Mouse (Mus musculus) liver, adult 10 weeks (tissue): ENCODE results near the gene Olfr1477. TPM values are rescaled to one million over a fixed set of nuclear protein-coding genes. Genes with fewer than 3 reads are reported as not detected.

Experiments
- polyA plus RNA-seq: library from polyadenylated mRNA; stranded (reverse); fragments of 350-450 nt; fragmentation: Illumina TruSeq; extraction: RNeasy Lipid Tissue Mini Kit (QIAGEN cat#74804); gene quantifications from one replicate; pipeline ENCODE4 v1.2.3, GENCODE M21; 2014; ENCODE audit warnings: low read depth, low replicate concordance

Gene Olfr1477
- not detected for polyA plus RNA-seq

DNA sequence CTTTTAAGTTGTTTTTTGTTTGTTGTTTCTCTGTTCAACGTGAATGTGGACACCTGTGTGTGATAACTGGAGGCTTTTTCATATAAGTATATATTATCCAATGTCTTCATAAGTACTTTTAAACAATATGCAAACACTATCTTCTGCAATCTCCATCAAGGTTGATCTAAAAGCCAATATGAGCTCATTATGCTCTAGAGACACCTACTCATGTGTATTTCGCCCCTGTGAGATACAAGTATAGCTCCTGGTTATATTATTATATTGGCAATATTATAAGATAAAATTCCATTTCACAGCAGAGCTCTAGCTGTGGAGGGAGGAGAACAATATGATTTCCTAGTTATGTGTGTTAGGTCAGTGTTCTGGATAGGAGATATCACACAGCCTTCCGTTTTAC, at the start of gene Olfr1477:
Gene Olfr1477 (plus strand): TSS at position 301 of the 400 bp plus-strand sequence.

DNA sequence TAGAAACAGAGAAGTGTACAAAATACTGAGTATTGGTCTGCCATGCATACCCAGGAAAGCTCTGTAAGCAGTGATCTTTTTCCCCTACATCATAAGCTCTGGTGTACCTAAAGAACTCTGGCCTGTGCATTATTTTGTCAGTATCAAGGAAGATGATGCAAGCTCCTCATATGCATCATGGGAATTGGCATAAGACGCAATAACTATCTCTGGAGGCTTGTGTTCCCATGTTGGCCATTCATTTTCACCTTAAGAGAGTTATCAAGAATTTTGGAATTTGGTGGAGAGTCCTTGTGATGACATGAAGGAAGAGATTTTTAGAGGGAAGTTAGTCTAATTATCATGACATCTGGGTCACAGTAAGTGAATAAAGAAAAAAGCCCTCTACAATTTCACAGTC, 44.4 kb upstream of the Olfr1477 start, which contains the start of gene Olfr1472:
Gene Olfr1472 (minus strand): TSS at position 101 of the 400 bp plus-strand sequence.

DNA sequence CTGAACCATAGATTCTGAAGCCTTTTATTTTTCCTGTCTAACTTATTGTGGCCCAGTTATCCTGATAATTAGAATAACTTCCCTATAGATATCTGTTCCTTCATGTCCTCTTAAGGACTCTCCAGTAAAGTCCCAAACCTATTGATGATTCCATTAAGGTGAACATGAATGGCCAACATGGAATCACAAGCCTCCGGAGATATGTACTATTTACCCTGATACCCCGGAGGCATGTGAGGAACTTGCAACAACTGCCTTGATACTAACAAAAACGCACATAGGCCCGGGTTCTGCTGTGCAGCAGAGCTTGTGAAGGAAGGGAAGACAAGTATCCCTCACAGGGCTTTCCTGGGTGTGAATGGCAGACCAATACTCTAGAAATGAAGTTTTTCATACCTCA, 31.1 kb upstream of the Olfr1477 start, which contains the start of gene Olfr1474:
Gene Olfr1474 (plus strand): TSS at position 301 of the 400 bp plus-strand sequence.

DNA sequence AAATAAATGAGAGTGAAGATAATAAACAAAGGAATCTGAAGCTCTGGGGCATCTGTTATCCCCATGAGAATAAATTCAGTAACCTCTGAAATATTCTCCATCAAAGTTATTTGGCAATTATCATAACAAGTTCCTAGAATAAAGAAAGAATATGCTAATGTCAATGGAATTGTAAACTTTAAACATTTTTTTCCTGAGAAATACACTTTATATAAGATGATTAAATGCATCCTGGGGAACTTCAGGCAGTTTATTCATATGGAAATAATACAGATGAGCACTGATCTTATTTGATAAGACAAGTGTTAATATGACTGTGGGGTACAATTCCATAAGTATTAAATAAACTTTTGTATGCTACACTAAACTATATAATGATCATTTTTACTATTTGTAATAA, 20.2 kb upstream of the Olfr1477 start, which contains the start of gene Olfr1475:
Gene Olfr1475 (minus strand): TSS at position 101 of the 400 bp plus-strand sequence.

DNA sequence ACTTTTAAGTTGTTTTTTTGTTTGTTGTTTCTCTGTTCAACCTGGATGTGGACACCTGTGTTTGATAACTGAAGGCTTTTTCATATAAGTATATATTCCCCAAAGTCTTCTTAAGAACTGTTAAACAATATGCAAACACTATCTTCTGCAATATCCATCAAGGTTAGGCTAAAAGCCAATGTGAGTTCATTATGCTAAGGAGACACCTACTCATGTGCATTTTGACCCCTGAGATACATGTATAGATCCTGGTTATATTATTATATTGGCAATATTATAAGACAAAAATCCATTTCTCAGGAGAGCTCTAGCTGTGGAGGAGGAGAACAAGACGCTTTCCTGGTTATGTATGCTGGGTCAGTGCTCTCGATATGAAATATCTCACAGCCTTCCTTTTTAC, 27.3 kb downstream of the Olfr1477 start, which contains the start of gene Olfr1480:
Gene Olfr1480 (plus strand): TSS at position 301 of the 400 bp plus-strand sequence.

Other genes starting within 250 kb of the Olfr1477 start
- gene Olfr1465, start 185.0 kb upstream of the Olfr1477 start, polyA plus RNA-seq, result not detected
- not detected for gene Olfr1466, start 161.7 kb upstream of the Olfr1477 start, polyA plus RNA-seq
- not detected for gene Olfr1467, start 138.3 kb upstream of the Olfr1477 start, polyA plus RNA-seq
- gene Olfr1469, start 92.7 kb upstream of the Olfr1477 start, polyA plus RNA-seq, result not detected
- not detected for gene Olfr1471, start 57.1 kb upstream of the Olfr1477 start, polyA plus RNA-seq
- not detected for gene Olfr1472, start 44.5 kb upstream of the Olfr1477 start, polyA plus RNA-seq
- not detected for gene Olfr1474, start 31.0 kb upstream of the Olfr1477 start, polyA plus RNA-seq
- gene Olfr1475, start 20.4 kb upstream of the Olfr1477 start, polyA plus RNA-seq, result not detected
- not detected for gene Olfr1480, start 27.4 kb downstream of the Olfr1477 start, polyA plus RNA-seq
- gene Olfr1484, start 83.0 kb downstream of the Olfr1477 start, polyA plus RNA-seq, result not detected
- gene Olfr1487, start 116.8 kb downstream of the Olfr1477 start, polyA plus RNA-seq, result not detected
- gene Olfr1489, start 131.1 kb downstream of the Olfr1477 start, polyA plus RNA-seq, result not detected
- gene Olfr1490, start 150.5 kb downstream of the Olfr1477 start, polyA plus RNA-seq, result not detected
- gene Olfr1491, start 196.7 kb downstream of the Olfr1477 start, polyA plus RNA-seq, result not detected
- not detected for gene Olfr1493-ps1, start 222.7 kb downstream of the Olfr1477 start, polyA plus RNA-seq
- gene Olfr1494, start 239.2 kb downstream of the Olfr1477 start, polyA plus RNA-seq, result not detected